Mouse (Mus musculus) heart, embryonic 14.5 days (tissue): ENCODE measurements around the gene Ctnna3. TPM values are rescaled to one million over a fixed set of nuclear protein-coding genes. Genes with fewer than 3 reads are reported as not detected.
A peak's percentile ranks its signal among the peaks of the same experiment; 100 is the strongest.

Experiments
- ATAC-seq: fragments of 200-750 bp; cut with Nextera tagmentation; 2 replicates; pipeline ENCODE4 v1.8.0; 2017; ENCODE audit warnings: low read depth, moderate TSS enrichment; ENCODE audit not compliant: insufficient number of reproducible peaks, insufficient read depth, low FRiP score
- H3K27ac ChIP-seq, 2 experiments: fragments of 200-500 bp in 1 of 2; fragments of 300-500 bp in 1 of 2; sonication (generic) in 1 of 2; replicated peaks in 1 of 2; 2 replicates each; pipeline ENCODE4 v1.5.1; 2012 to 2014; ENCODE audit warnings: low read depth in 2 of 2, low read length in 2 of 2, control low read depth in 1 of 2, mild to moderate bottlenecking in 1 of 2, mixed read lengths in 1 of 2; ENCODE audit not compliant: control insufficient read depth in 1 of 2, insufficient read depth in 1 of 2
- H3K27me3 ChIP-seq: fragments of 300-500 bp; sonication (generic); 2 replicates; pipeline ENCODE4 v1.6.1; 2014; ENCODE audit warnings: mild to moderate bottlenecking, low read length, control low read depth; ENCODE audit not compliant: control insufficient read depth, insufficient read depth
- H3K36me3 ChIP-seq: fragments of 300-500 bp; sonication (generic); 2 replicates; pipeline ENCODE4 v1.6.1; 2014; ENCODE audit warnings: mild to moderate bottlenecking, control low read depth, low read length, mixed read lengths; ENCODE audit not compliant: control insufficient read depth, insufficient read depth
- H3K4me1 ChIP-seq, 2 experiments: fragments of 200-500 bp in 1 of 2; fragments of 300-500 bp in 1 of 2; sonication (generic) in 1 of 2; 2 replicates each; pipeline ENCODE4 v1.6.1; 2012 to 2014; ENCODE audit warnings: low read length in 2 of 2, control low read depth in 1 of 2, mixed read lengths in 1 of 2; ENCODE audit not compliant: control insufficient read depth in 2 of 2, insufficient read depth in 2 of 2
- H3K4me2 ChIP-seq: fragments of 300-500 bp; sonication (generic); 2 replicates; pipeline ENCODE4 v1.6.1; 2014; ENCODE audit warnings: mild to moderate bottlenecking, low read length
- H3K4me3 ChIP-seq, 2 experiments: fragments of 200-500 bp in 1 of 2; fragments of 300-500 bp in 1 of 2; sonication (generic) in 1 of 2; 2 replicates each; pipeline ENCODE4 v1.5.1; 2012 to 2014; ENCODE audit warnings: low read length in 2 of 2, mild to moderate bottlenecking in 2 of 2, control low read depth in 1 of 2, low read depth in 1 of 2, moderate library complexity in 1 of 2; ENCODE audit not compliant: control insufficient read depth in 1 of 2, insufficient read depth in 1 of 2
- H3K9ac ChIP-seq: fragments of 300-500 bp; sonication (generic); 2 replicates; pipeline ENCODE4 v1.6.1; 2014; ENCODE audit warnings: mild to moderate bottlenecking, low read length
- H3K9me3 ChIP-seq: fragments of 300-500 bp; sonication (generic); 2 replicates; pipeline ENCODE4 v1.6.1; 2016; ENCODE audit warnings: low read length, control low read depth; ENCODE audit not compliant: control insufficient read depth
- WGBS: fragments of 180-500 bp; shearing (Covaris S2); extraction: QIAGEN DNeasy Blood & Tissue Kit; methylation state at CpG from one replicate; pipeline ENCODE4 v1.1.7; 2014; 5-methylcytosine and 5-hydroxymethylcytosine counted together
- polyA plus RNA-seq: library from polyadenylated mRNA; unstranded; fragments of >200 nt; fragmentation: Nextera tagmentation; extraction: Ambion mirVana; gene quantifications from 2 replicates; pipeline ENCODE4 v1.2.1, GENCODE M21; 2014

The Ctnna3 gene
- polyA plus RNA-seq, 1 experiment from 2014 or later = 29.4 TPM

GRCm38 (mm10) chr10:64087936-64088773, 658.3 kb downstream of the Ctnna3 start:
- Histone ChIP-seq H3K27ac (no peak overlapping the region), H3K36me3 (no peaks in the 10 kb centered on the region), H3K4me2 (peak overlapping the region; percentile 81), H3K9me3 (no peaks in the 10 kb centered on the region), H3K27me3 (peaks cover 12% of the 10 kb centered on the region), H3K4me3 (peak overlapping the region; percentile 36 to 38), H3K9ac (peak overlapping the region; percentile 40; the same call in 1 of the 2 replicates), H3K4me1 (peaks cover 10 to 29% of the 10 kb centered on the region in 2 experiments)
- WGBS = 6% methylated on average over 26 of the region's 26 CpGs
- ATAC-seq = no peak

GRCm38 (mm10) chr10:64088774-64089460, 659.0 kb downstream of the Ctnna3 start:
- no peak overlapping the region; a peak in 1 of 4 replicates for H3K4me3 ChIP-seq
- 41% methylated on average over 19 of the region's 19 CpGs for WGBS
- H3K27me3 ChIP-seq = peaks cover 12% of the 10 kb centered on the region
- H3K4me2 ChIP-seq = no peak overlapping the region
- H3K9ac ChIP-seq = no peak overlapping the region
- no peaks in the 10 kb centered on the region for H3K36me3 ChIP-seq
- ATAC-seq = no peak
- peaks cover 8 to 29% of the 10 kb centered on the region in 2 experiments for H3K4me1 ChIP-seq
- H3K27ac ChIP-seq = no peak overlapping the region
- no peaks in the 10 kb centered on the region for H3K9me3 ChIP-seq

- ATAC-seq = peak; percentile 56; the same call in 1 of the 2 replicates
- H3K27ac ChIP-seq = no peak within 1 kb of the TSS
- H3K27me3 ChIP-seq = peaks cover 12% of the 10 kb centered on the region
- H3K4me1 ChIP-seq = peaks cover 8 to 29% of the 10 kb centered on the region in 2 experiments
- 4% methylated on average over 22 of the region's 22 CpGs for WGBS
- H3K4me3 ChIP-seq = peak within 1 kb of the TSS; percentile 25 to 42
- no peaks in the 10 kb centered on the region for H3K9me3 ChIP-seq
- H3K9ac ChIP-seq = peak within 1 kb of the TSS; percentile 27
- peak within 1 kb of the TSS; percentile 64 for H3K4me2 ChIP-seq
- no peaks in the 10 kb centered on the region for H3K36me3 ChIP-seq
Observed at GRCm38 (mm10) chr10:64089680-64090460, 660.0 kb downstream of the Ctnna3 start, which contains the start of gene Lrrtm3. Gene Lrrtm3 (minus strand): TSS chr10:64090277.

- H3K4me1 ChIP-seq = no peaks in the 10 kb centered on the region
- H3K27me3 ChIP-seq = no peaks in the 10 kb centered on the region
- no peak overlapping the region for H3K9ac ChIP-seq
- H3K36me3 ChIP-seq = no peaks in the 10 kb centered on the region
- no peak for ATAC-seq
- no peak overlapping the region for H3K4me3 ChIP-seq
- WGBS = 92% methylated on average over 1 of the region's 1 CpGs
- no peaks in the 10 kb centered on the region for H3K9me3 ChIP-seq
- no peak overlapping the region for H3K4me2 ChIP-seq
- H3K27ac ChIP-seq = no peak overlapping the region
Observed at GRCm38 (mm10) chr10:64096532-64096931, 666.6 kb downstream of the Ctnna3 start.

- H3K27ac ChIP-seq = no peak overlapping the region
- H3K27me3 ChIP-seq = no peaks in the 10 kb centered on the region
- H3K9ac ChIP-seq = no peak overlapping the region
- no peaks in the 10 kb centered on the region for H3K36me3 ChIP-seq
- no peak overlapping the region for H3K4me2 ChIP-seq
- H3K9me3 ChIP-seq = no peaks in the 10 kb centered on the region
- ATAC-seq = no peak
- H3K4me1 ChIP-seq = no peaks in the 10 kb centered on the region
- H3K4me3 ChIP-seq = no peak overlapping the region
- WGBS = 96% methylated on average over 11 of the region's 11 CpGs
Observed at GRCm38 (mm10) chr10:64115246-64115645, 685.3 kb downstream of the Ctnna3 start.

GRCm38 (mm10) chr10:64118833-64119232, 688.9 kb downstream of the Ctnna3 start:
- H3K36me3 ChIP-seq = no peaks in the 10 kb centered on the region
- no peak overlapping the region for H3K4me3 ChIP-seq
- H3K4me1 ChIP-seq = no peaks in the 10 kb centered on the region
- no peak overlapping the region for H3K9ac ChIP-seq
- no peak overlapping the region for H3K4me2 ChIP-seq
- ATAC-seq = no peak
- no peak overlapping the region for H3K27ac ChIP-seq
- WGBS = 68% methylated on average over 3 of the region's 3 CpGs
- H3K27me3 ChIP-seq = no peaks in the 10 kb centered on the region
- no peaks in the 10 kb centered on the region for H3K9me3 ChIP-seq

GRCm38 (mm10) chr10:64130397-64131150, 700.7 kb downstream of the Ctnna3 start:
- H3K4me2 ChIP-seq = no peak overlapping the region
- H3K36me3 ChIP-seq = no peaks in the 10 kb centered on the region
- H3K27ac ChIP-seq = no peak overlapping the region
- no peak for ATAC-seq
- 86% methylated on average over 15 of the region's 15 CpGs for WGBS
- H3K4me3 ChIP-seq = no peak overlapping the region
- no peaks in the 10 kb centered on the region for H3K9me3 ChIP-seq
- no peaks in the 10 kb centered on the region; a peak in 1 of 4 replicates for H3K4me1 ChIP-seq
- no peak overlapping the region for H3K9ac ChIP-seq
- H3K27me3 ChIP-seq = no peaks in the 10 kb centered on the region
